Mouse (Mus musculus) c-Kit-positive CD71-positive TER-119-negative erythroid progenitor cells, embryonic 14.5 days (primary cell): Measurements from ENCODE around the gene Fam118a.

Experiments used
- DNase-seq: peaks from one replicate; pipeline ENCODE4 v3.0.0-alpha.2; 2013; ENCODE audit warnings: low read depth

The Fam118a gene

DNA sequence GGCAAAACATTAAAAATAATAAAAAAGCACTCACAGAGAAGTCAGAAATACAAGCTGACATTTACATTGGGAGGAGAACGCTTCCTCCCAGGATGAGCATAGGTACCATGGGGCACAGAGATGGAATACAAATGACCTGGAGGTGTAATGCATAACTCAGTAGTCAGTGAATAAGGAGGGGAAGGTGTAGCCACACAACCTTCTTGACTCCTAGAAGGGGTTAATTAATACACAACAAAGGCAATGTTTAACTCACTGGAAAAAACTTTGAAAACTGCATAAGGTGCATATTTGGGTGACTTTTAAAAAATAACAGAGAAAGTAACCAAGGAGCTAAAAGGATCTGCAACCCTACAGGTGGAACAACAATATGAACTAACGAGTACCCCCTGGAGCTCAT is 43.9 kb downstream of the Fam118a start:
- no peak for DNase-seq

DNA sequence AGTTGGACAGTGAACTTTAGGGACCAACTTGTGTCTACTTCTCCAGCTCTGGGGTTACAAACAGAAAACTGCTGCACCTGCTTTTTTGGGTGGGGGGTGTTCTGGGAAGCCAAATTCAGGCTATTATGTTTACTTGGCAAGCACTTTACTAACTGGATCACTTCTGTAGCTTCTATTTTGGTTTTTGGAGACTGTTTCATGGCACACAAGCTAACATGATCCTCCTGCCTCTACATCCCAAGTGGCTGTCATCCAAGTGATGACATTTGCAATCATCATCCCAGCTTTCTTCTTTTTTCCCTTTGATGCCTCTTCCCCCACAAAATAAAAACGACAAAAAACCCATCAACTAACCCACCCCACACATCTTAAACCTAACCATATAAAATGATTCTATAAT is 56.9 kb downstream of the Fam118a start:
- no peak for DNase-seq
